Mouse (Mus musculus): ENCODE results near the gene Fgf14. TPM values are rescaled to one million over a fixed set of nuclear protein-coding genes. Genes with fewer than 3 reads are reported as not detected.

Fgf14 gene
- total and polyA plus RNA-seq, 3 experiments, result not detected

- no peak overlapping the region for H3K9ac ChIP-seq (ENCODE audit: control insufficient read depth, low read depth, low read length, poor library complexity, severe bottlenecking)
- TF ChIP-seq TCF12 (IDR thresholded peaks at IDR 0.05; ENCODE audit: low read depth, low read length) (no peak), TBP (IDR thresholded peaks at IDR 0.05; ENCODE audit: low read depth, low read length) (no peak), MEF2A (IDR thresholded peaks at IDR 0.05; ENCODE audit: extremely low read depth, insufficient replicate concordance, low read depth, low read length, poor library complexity, severe bottlenecking) (no peak)
- no peak for DNase-seq (ENCODE audit: low read depth, low spot score)
Measured at GRCm38 (mm10) chr14:124263199-124263598, 413.7 kb downstream of the Fgf14 start.

DNA sequence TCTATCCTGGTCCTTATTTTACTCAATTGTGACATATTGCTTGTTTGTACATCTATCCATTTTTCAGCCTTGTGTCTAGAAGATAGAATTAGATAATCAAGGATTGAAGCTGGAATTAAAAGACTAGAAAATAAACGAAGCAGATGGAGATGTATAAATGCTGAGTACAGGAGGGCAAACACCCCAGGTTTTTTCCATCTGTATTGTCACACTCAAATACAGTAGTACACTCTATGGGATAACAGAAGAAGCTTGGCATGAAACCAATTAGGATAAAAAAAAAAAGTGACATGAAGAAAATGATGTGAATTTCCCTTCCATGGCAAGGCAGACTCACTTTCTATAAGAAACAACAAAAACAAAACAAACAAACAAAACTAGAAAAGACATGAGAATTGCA is 429.4 kb downstream of the Fgf14 start:
- no peak overlapping the region for H3K4me3 ChIP-seq (ENCODE audit: control insufficient read depth in 1 of 2, insufficient read depth in 1 of 2, low read depth in 2 of 2, low read length in 2 of 2)
- H3K9me3 ChIP-seq (replicated peaks; ENCODE audit: insufficient read depth, low read length), result no peaks in the 10 kb centered on the region
- no peaks in the 10 kb centered on the region for H3K27me3 ChIP-seq (ENCODE audit: control insufficient read depth in 1 of 2, insufficient read depth in 2 of 2, low read length in 2 of 2)
- no peak for DNase-seq (ENCODE audit: low read depth, low spot score)
- H3K79me2 ChIP-seq (ENCODE audit: control insufficient read depth, insufficient read depth, low read length, poor library complexity), result no peaks in the 10 kb centered on the region
- no peak overlapping the region for H3K9ac ChIP-seq (ENCODE audit: control insufficient read depth, low read depth, low read length, poor library complexity, severe bottlenecking)
- no peaks in the 10 kb centered on the region for H3K4me1 ChIP-seq (ENCODE audit: control insufficient read depth in 1 of 2, insufficient read depth in 2 of 2, low read length in 2 of 2)
- H3K36me3 ChIP-seq (ENCODE audit: control insufficient read depth in 1 of 2, insufficient read depth in 2 of 2, low read length in 2 of 2), result no peaks in the 10 kb centered on the region
- no peak overlapping the region for H3K27ac ChIP-seq (ENCODE audit: control insufficient read depth, low read depth, low read length)
- TF ChIP-seq CHD1 (IDR thresholded peaks at IDR 0.05; ENCODE audit: low read depth, low read length) (no peak), ETS1 (IDR thresholded peaks at IDR 0.05; ENCODE audit: low read depth, low read length) (no peak), NELFE (IDR thresholded peaks at IDR 0.05; ENCODE audit: low read depth, low read length) (no peak), CTCF (IDR thresholded peaks at IDR 0.05 in 2 of 3, conservative IDR thresholded peaks at IDR 0.05 in 1 of 3; ENCODE audit: control insufficient read depth in 1 of 3, insufficient read depth in 1 of 3, low read depth in 2 of 3, low read length in 3 of 3, poor library complexity in 1 of 3, severe bottlenecking in 1 of 3) (no peak), RCOR1 (IDR thresholded peaks at IDR 0.05; ENCODE audit: low read depth, low read length) (no peak), TCF12 (IDR thresholded peaks at IDR 0.05; ENCODE audit: low read depth, low read length) (no peak), USF1 (IDR thresholded peaks at IDR 0.05; ENCODE audit: low read depth, low read length) (no peak), TAL1 (IDR thresholded peaks at IDR 0.05; ENCODE audit: low read length) (no peak)

More at GRCm38 (mm10) chr14:124263199-124263598, 413.7 kb downstream of the Fgf14 start:
- H3K79me2 ChIP-seq (ENCODE audit: control insufficient read depth, insufficient read depth, low read length, poor library complexity), result no peaks in the 10 kb centered on the region
- no peak overlapping the region for H3K27ac ChIP-seq (ENCODE audit: control insufficient read depth, low read depth, low read length)
- no peaks in the 10 kb centered on the region for H3K4me1 ChIP-seq (ENCODE audit: control insufficient read depth in 1 of 2, insufficient read depth in 2 of 2, low read length in 2 of 2)
- no peaks in the 10 kb centered on the region for H3K9me3 ChIP-seq (replicated peaks; ENCODE audit: insufficient read depth, low read length)
- no peak overlapping the region for H3K4me3 ChIP-seq (ENCODE audit: control insufficient read depth in 1 of 2, insufficient read depth in 1 of 2, low read depth in 2 of 2, low read length in 2 of 2)
- no peaks in the 10 kb centered on the region for H3K36me3 ChIP-seq (ENCODE audit: control insufficient read depth in 1 of 2, insufficient read depth in 2 of 2, low read length in 2 of 2)
- no peaks in the 10 kb centered on the region for H3K27me3 ChIP-seq (ENCODE audit: control insufficient read depth in 1 of 2, insufficient read depth in 2 of 2, low read length in 2 of 2)

- Histone ChIP-seq H3K9me3 (replicated peaks; ENCODE audit: insufficient read depth, low read length) (no peaks in the 10 kb centered on the region), H3K27me3 (ENCODE audit: control insufficient read depth in 1 of 2, insufficient read depth in 2 of 2, low read length in 2 of 2) (no peaks in the 10 kb centered on the region), H3K36me3 (ENCODE audit: control insufficient read depth in 1 of 2, insufficient read depth in 2 of 2, low read length in 2 of 2) (no peaks in the 10 kb centered on the region), H3K4me1 (ENCODE audit: control insufficient read depth in 1 of 2, insufficient read depth in 2 of 2, low read length in 2 of 2) (no peaks in the 10 kb centered on the region), H3K4me3 (ENCODE audit: control insufficient read depth in 1 of 2, insufficient read depth in 1 of 2, low read depth in 2 of 2, low read length in 2 of 2) (no peak overlapping the region), H3K79me2 (ENCODE audit: control insufficient read depth, insufficient read depth, low read length, poor library complexity) (no peaks in the 10 kb centered on the region), H3K9ac (ENCODE audit: control insufficient read depth, low read depth, low read length, poor library complexity, severe bottlenecking) (no peak overlapping the region), H3K27ac (ENCODE audit: control insufficient read depth, low read depth, low read length) (no peak overlapping the region)
- TF ChIP-seq ZNF384 (IDR thresholded peaks at IDR 0.05; ENCODE audit: low read depth, low read length) (no peak), ETS1 (IDR thresholded peaks at IDR 0.05; ENCODE audit: low read depth, low read length) (no peak), TCF12 (IDR thresholded peaks at IDR 0.05; ENCODE audit: low read depth, low read length) (no peak), TAL1 (IDR thresholded peaks at IDR 0.05; ENCODE audit: low read length) (no peak)
- no peak for DNase-seq (ENCODE audit: low read depth, low spot score)
Measured at GRCm38 (mm10) chr14:124223445-124223844, 453.5 kb downstream of the Fgf14 start.

Measured in MEL (cell line).